Mouse (Mus musculus): ENCODE data around the gene Apbb2. TPM values are rescaled to one million over a fixed set of nuclear protein-coding genes. Genes with fewer than 3 reads are reported as not detected.

Apbb2 gene
- polyA plus RNA-seq, 1 experiment from 2014 or later = 36.8 TPM

DNA sequence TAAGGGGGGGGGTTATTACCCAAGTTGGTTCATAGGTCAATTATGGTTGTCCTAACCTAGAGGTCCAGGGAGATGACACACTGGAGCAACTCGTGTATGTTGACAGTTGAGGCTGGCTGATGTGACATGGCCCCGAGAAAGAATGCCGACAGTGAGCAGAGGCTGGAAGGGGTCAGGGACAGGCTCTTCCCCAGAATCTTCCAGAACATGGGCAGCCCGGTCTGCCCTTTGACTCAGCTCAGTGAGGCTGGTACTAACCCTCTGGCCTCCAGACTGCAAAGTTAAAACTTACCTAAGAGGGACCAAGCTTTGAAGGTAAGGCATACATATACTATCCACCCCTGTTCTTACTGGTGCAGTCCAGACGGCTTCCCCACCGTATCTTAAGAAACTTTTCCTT lies 268.0 kb downstream of the Apbb2 start:
- H3K4me1 ChIP-seq = peaks cover 3% of the 10 kb centered on the region; the same call in 1 of the 2 replicates
- H3K27ac ChIP-seq (replicated peaks) = no peak overlapping the region
- peaks cover 13% of the 10 kb centered on the region for H3K36me3 ChIP-seq (replicated peaks)
- H3K4me3 ChIP-seq = no peak overlapping the region
- no peaks in the 10 kb centered on the region for H3K27me3 ChIP-seq (replicated peaks; ENCODE audit: low read depth, poor library complexity, severe bottlenecking)
- no peak for DNase-seq (ENCODE audit: low spot score)
- 86% methylated on average over 6 of the region's 6 CpGs for WGBS
- H3K9me3 ChIP-seq = no peaks in the 10 kb centered on the region

DNA sequence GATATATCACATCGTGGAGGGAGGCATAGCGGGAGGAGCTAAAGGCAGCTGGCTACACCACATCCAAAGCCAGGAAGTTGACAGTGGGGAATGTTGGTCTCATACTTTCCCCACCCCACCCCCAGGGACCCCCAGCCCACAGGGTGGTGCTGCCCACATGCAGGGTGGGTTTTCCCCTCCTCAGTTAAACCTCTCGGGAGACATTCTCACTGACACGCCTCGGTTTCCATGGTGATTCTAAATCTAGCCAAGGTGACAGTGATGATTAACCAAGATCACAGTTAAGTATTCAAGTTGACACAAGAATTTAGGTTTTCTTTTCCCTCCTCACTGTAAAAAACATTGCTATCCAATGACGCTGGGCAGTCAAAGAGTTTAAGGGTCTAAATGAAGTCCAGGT lies 270.2 kb downstream of the Apbb2 start:
- Histone ChIP-seq H3K4me1 (peaks cover 10% of the 10 kb centered on the region; the same call in 1 of the 2 replicates), H3K27me3 (replicated peaks; ENCODE audit: low read depth, poor library complexity, severe bottlenecking) (no peaks in the 10 kb centered on the region), H3K9me3 (no peaks in the 10 kb centered on the region), H3K36me3 (replicated peaks) (peaks cover 8% of the 10 kb centered on the region), H3K27ac (replicated peaks) (no peak overlapping the region), H3K4me3 (no peak overlapping the region)
- no peak for DNase-seq (ENCODE audit: low spot score)
- 84% methylated on average over 6 of the region's 6 CpGs for WGBS

DNA sequence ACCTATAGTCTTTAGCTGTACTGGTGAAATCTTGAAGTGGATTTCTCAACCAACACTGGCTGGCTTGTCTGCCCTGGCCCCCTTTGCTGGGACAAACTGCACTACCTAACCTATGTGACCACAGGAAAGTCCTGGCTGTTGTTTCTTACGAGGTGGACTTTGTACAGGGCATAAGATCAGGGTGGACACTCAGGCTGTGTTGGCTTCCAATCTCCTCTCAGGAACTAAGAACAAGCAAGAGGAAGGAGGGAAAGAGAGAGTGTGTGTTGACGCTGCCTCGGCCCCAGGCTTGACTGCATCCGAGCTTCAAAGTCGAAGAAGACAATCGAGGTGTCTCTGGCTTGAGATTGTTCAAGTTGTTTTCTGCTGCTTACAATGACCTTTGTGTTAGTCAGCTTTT lies 271.8 kb downstream of the Apbb2 start:
- WGBS = 87% methylated on average over 6 of the region's 6 CpGs
- Histone ChIP-seq H3K36me3 (replicated peaks) (0 out of 2 replicates have a peak, but pooled peaks cover 3% of the 10 kb centered on the region), H3K27me3 (replicated peaks; ENCODE audit: low read depth, poor library complexity, severe bottlenecking) (no peaks in the 10 kb centered on the region), H3K27ac (replicated peaks) (no peak overlapping the region), H3K9me3 (no peaks in the 10 kb centered on the region), H3K4me3 (no peak overlapping the region), H3K4me1 (peaks cover 15% of the 10 kb centered on the region)
- no peak for DNase-seq (ENCODE audit: low spot score)

DNA sequence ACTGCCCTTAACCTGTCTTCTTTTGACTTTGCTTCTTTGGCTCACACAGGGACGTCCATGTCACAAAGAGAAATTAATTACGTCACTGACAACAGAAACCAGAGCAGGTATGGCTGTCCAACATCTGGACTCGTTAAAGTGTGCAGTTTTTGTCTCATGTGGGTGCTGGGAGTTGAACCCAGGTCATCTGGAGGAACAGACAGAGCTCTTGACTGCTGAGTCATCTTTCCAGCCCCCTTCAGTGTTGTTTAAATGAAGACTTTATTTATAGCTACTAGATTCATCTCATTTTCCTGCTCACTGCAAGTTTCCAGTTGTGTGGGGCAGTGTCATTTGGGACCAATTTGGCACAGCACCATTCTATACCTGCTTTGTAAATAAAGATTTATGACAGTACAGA lies 273.4 kb downstream of the Apbb2 start:
- Histone ChIP-seq H3K27me3 (replicated peaks; ENCODE audit: low read depth, poor library complexity, severe bottlenecking) (no peaks in the 10 kb centered on the region), H3K9me3 (no peaks in the 10 kb centered on the region), H3K4me3 (no peak overlapping the region), H3K4me1 (peaks cover 26% of the 10 kb centered on the region), H3K27ac (replicated peaks) (no peak overlapping the region), H3K36me3 (replicated peaks) (0 out of 2 replicates have a peak, but pooled peaks cover 3% of the 10 kb centered on the region)
- WGBS = 56% methylated on average over 3 of the region's 3 CpGs
- DNase-seq (ENCODE audit: low spot score) = no peak

DNA sequence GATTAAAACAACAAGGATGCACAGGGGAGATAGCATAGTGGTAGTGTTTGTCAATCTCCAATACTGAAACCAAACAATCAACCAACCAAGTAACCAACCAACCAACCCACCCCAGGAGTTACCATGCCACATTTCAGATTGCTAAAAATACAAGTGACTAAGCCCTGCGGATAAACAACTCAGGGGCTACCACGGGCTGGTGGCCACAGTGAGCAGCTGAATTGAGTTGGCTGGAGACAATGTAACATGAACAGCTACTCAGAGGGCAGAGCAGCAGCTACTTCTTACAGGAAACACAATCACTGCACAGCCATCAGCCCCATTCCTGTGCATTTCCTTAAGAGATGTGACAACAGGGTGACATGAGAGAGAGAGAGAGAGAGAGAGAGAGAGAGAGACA lies 274.4 kb downstream of the Apbb2 start:
- 75% methylated on average over 2 of the region's 2 CpGs for WGBS

DNA sequence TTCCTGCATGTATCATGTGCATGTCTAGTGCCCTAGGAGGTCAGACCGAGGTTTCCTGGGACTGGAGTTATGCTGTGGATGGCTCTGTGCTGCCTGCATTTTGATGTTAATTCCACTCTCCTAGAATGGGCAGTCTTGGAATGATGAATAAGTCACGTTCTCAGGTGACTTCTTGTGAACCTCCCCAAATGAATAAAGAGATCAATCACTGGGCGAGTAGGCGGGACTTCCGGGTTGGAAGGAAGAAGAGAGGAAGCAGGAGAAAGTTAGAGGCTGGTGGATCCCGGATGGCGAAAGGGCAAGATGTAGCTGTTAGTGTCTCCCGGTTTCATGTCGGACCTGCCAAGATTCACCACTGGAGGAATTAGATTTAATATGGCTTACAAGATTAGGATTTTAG lies 276.3 kb downstream of the Apbb2 start:
- H3K9me3 ChIP-seq = no peaks in the 10 kb centered on the region
- no peak overlapping the region for H3K4me3 ChIP-seq
- no peak for DNase-seq (ENCODE audit: low spot score)
- no peak overlapping the region for H3K27ac ChIP-seq (replicated peaks)
- peaks cover 40% of the 10 kb centered on the region for H3K4me1 ChIP-seq
- peaks cover 19% of the 10 kb centered on the region for H3K27me3 ChIP-seq (replicated peaks; ENCODE audit: low read depth, poor library complexity, severe bottlenecking)
- WGBS = 68% methylated on average over 9 of the region's 9 CpGs
- H3K36me3 ChIP-seq (replicated peaks) = no peaks in the 10 kb centered on the region

More for the DNA sequence above, 274.4 kb downstream of the Apbb2 start:
- H3K9me3 ChIP-seq = no peaks in the 10 kb centered on the region
- H3K4me1 ChIP-seq = peaks cover 26% of the 10 kb centered on the region
- no peaks in the 10 kb centered on the region for H3K36me3 ChIP-seq (replicated peaks)
- no peak overlapping the region for H3K4me3 ChIP-seq
- no peak overlapping the region for H3K27ac ChIP-seq (replicated peaks)
- 0 out of 2 replicates have a peak, but pooled peaks cover under 1% of the 10 kb centered on the region for H3K27me3 ChIP-seq (replicated peaks; ENCODE audit: low read depth, poor library complexity, severe bottlenecking)
- DNase-seq (ENCODE audit: low spot score) = no peak

DNA sequence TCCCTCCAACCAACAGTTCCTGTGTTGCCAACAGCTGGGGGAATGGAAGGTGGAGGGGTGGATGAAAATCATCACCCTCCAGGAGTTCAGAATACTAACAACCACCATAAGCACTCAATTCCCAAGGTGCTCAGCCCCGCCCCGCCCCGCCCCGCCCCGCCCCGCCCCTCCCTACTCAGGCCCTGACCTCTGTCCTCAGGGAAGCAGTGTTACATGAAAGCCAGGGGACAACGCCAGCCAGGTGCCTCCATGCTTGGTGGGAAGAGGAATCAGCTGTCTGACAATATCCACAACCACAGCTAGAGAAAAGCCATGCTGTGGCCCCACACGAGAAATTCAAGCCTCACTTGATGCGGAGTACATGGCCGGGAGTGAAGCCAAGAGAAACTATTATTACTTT lies 276.7 kb downstream of the Apbb2 start:
- Histone ChIP-seq H3K27ac (replicated peaks) (no peak overlapping the region), H3K4me1 (peaks cover 44% of the 10 kb centered on the region), H3K9me3 (no peaks in the 10 kb centered on the region), H3K36me3 (replicated peaks) (no peaks in the 10 kb centered on the region), H3K27me3 (replicated peaks; ENCODE audit: low read depth, poor library complexity, severe bottlenecking) (peaks cover 23% of the 10 kb centered on the region), H3K4me3 (no peak overlapping the region)
- 51% methylated on average over 10 of the region's 10 CpGs for WGBS
- no peak for DNase-seq (ENCODE audit: low spot score)

DNA sequence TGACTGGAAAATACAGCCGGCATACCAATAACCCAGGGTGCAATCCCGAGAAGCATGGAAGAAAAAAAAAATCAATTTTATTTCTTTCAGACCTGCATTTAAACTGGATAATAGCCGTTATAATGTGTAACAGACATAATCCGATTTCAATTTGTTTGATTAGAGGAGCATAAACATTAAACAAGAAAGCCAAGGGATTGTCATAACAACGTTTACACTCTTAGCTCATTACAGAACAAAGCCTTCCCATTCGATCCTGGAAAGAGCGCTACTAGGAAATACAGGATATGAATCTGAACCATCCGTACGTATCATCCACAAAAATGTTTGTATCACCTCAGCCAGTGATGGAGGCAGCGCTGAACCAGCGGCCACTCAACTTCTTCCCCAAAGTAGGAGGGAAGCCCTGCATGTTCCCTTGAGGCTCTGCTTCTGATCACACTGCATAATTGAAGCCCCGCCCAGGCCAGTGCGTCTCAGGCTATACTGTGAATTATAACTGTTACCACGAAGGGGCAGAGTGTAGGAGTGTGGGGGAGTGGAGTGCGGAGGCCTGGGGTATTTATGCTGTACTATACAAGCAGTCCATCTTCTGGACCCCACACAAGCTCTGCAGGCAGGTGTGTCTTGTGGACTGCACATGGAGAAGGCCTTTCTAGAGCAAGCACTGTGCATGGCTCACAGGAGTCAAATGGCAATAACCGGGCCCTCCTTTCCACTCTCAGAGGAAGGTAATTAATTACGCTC lies 278.1 kb downstream of the Apbb2 start:
- 83% methylated on average over 17 of the region's 17 CpGs for WGBS
- Histone ChIP-seq H3K27me3 (replicated peaks; ENCODE audit: low read depth, poor library complexity, severe bottlenecking) (peaks cover 35% of the 10 kb centered on the region), H3K4me3 (no peak overlapping the region), H3K36me3 (replicated peaks) (no peaks in the 10 kb centered on the region), H3K9me3 (no peaks in the 10 kb centered on the region), H3K4me1 (peaks cover 45% of the 10 kb centered on the region), H3K27ac (replicated peaks) (no peak overlapping the region)
- no peak for DNase-seq (ENCODE audit: low spot score)

DNA sequence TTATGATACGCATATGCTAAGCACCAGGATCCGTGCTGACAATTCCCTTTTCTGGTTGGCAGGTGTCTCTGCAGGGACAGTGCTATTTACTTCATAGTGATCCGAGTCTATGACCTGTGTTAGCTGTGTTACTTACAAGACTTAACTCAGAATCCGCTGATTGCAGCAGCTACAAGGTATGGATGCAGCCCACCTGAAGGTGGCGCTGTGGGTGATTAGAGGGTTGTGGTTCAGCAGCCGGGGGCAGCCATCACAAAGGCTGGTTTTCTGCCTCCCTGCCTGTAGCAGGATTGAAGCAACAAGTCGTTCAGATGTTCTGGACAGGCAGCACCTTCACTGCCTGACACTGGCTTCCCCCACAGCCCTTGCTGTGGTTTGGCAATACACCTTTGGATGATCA lies 280.0 kb downstream of the Apbb2 start:
- Histone ChIP-seq H3K4me1 (peaks cover 38% of the 10 kb centered on the region), H3K27ac (replicated peaks) (no peak overlapping the region), H3K4me3 (no peak overlapping the region), H3K36me3 (replicated peaks) (no peaks in the 10 kb centered on the region), H3K27me3 (replicated peaks; ENCODE audit: low read depth, poor library complexity, severe bottlenecking) (peaks cover 36% of the 10 kb centered on the region), H3K9me3 (no peaks in the 10 kb centered on the region)
- peak; percentile 63 for DNase-seq (ENCODE audit: low spot score)
- WGBS = 29% methylated on average over 7 of the region's 7 CpGs

DNA sequence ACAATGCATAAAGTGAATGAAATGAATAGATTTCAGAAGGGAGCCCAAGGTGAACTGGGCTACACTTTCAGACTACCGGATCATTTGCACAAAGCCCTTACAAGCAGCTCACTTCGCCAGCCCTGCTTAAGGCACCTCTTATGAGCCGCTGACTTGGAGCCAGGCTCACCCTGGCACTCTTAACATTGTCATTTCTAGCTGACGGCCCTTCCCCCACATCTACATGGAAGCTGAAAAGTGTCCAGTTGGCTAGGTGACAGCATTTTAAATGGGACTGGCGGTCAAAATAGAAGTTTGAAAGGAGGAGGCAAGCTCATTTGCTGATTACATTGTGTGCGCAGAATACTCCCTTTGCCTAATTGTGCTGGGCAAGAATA lies 280.6 kb downstream of the Apbb2 start:
- peak overlapping the region; percentile 75; the same call in 1 of the 2 replicates for H3K27ac ChIP-seq (replicated peaks)
- no peaks in the 10 kb centered on the region for H3K36me3 ChIP-seq (replicated peaks)
- H3K9me3 ChIP-seq = no peaks in the 10 kb centered on the region
- WGBS = 40% methylated on average over 6 of the region's 6 CpGs
- H3K4me1 ChIP-seq = peaks cover 38% of the 10 kb centered on the region
- peak; percentile 18 for DNase-seq (ENCODE audit: low spot score)
- H3K27me3 ChIP-seq (replicated peaks; ENCODE audit: low read depth, poor library complexity, severe bottlenecking) = peaks cover 36% of the 10 kb centered on the region
- H3K4me3 ChIP-seq = peak overlapping the region; percentile 67

DNA sequence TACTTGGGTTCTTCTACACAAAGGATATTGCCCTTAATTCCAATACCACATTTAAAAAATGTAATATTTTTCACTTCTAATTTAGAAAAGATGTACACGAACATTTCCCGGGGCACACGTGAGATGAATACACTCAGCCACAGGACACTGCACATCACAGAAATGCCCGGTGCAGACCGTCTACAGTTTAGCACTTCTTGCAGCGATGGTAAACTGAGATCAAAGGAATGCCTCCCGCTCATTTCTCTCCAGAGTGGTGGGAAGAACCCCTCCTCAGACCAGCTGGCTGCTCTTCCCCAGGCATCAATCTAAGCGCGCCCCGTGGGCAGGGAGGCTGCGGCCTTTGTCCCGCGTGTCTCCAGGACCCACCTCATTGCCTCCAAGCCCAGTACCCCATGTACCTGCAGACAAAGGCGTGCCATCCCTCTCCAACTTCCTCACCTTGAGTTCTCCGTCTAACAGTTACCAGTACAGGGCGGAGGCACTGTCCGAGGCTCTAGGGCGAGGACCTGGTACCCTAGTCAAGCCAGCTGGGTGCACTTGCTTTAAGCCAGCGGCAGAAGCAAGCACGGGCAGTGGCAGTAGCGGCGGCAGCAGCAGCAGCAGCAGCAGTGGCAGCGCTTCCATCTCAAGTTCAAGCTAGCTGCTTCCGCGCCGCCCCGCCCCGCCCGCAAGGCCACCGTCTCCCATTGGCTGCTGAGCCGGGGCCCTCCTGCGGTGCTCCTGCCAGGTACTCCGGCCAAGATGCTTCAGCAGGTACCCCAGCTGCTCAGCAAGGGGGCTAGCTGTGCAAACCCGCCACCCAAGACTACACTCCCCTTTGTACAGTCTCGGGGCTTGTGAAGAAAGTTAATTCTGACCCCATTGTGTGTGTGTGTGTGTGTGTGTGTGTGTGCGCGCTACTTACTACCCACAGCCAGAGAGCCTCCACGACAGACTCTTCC lies 281.3 kb downstream of the Apbb2 start:
- Histone ChIP-seq H3K27ac (replicated peaks) (peak overlapping the region; percentile 75; the same call in 1 of the 2 replicates), H3K9me3 (no peaks in the 10 kb centered on the region)
- WGBS = 7% methylated on average over 38 of the region's 38 CpGs

DNA sequence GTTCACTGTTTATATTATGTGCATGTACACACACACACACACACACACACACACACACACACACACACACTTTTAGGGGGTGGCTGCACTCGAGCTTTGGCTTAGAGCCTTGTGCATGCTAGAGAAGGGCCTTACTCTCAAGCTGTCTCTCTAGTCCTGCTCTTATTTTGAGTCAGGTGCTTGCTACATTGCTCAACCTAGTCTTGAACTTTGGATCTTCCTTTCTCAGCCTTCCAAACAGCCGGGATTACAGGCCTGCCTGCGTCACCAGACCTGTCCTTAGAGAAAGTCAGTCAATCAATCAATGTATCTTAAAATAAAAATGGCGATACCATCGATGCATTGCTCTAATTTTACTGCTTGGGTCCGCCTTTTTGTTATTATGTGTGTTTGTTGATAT lies 287.8 kb downstream of the Apbb2 start:
- no peak for DNase-seq (ENCODE audit: low spot score)
- Histone ChIP-seq H3K9me3 (no peaks in the 10 kb centered on the region), H3K36me3 (replicated peaks) (peaks cover 6% of the 10 kb centered on the region; the same call in 1 of the 2 replicates), H3K27ac (replicated peaks) (no peak overlapping the region), H3K4me1 (peaks cover 14% of the 10 kb centered on the region), H3K27me3 (replicated peaks; ENCODE audit: low read depth, poor library complexity, severe bottlenecking) (peaks cover 4% of the 10 kb centered on the region; the same call in 1 of the 2 replicates), H3K4me3 (no peak overlapping the region)
- WGBS = 91% methylated on average over 6 of the region's 6 CpGs

More for the DNA sequence above, 281.3 kb downstream of the Apbb2 start:
- Histone ChIP-seq H3K27me3 (replicated peaks; ENCODE audit: low read depth, poor library complexity, severe bottlenecking) (peaks cover 36% of the 10 kb centered on the region), H3K4me3 (peak overlapping the region; percentile 67), H3K4me1 (peaks cover 38% of the 10 kb centered on the region), H3K36me3 (replicated peaks) (no peaks in the 10 kb centered on the region)
- peak; percentile 83 for DNase-seq (ENCODE audit: low spot score)

Measured in embryonic facial prominence, embryonic 10.5 days (tissue).